Mouse (Mus musculus): ENCODE measurements around the gene Gnb5.

- TF ChIP-seq CTCF (IDR thresholded peaks at IDR 0.05; ENCODE audit: low read depth, low read length) (no peak), POLR2A (IDR thresholded peaks at IDR 0.05; ENCODE audit: extremely low read depth, insufficient read depth, low read length) (no peak)
Measured at GRCm38 (mm10) chr9:75274486-75274885, 31.6 kb upstream of the Gnb5 start.

All from liver, adult 2 months (tissue).